Mouse (Mus musculus): ENCODE results near the gene Alkbh8.
A peak's percentile ranks its signal among the peaks of the same experiment; 100 is the strongest.
"Not testable (repeated sequence)": the region's sequence is repeated elsewhere in the genome, so short reads cannot be mapped to it uniquely, and the experiment has no call there.

Alkbh8 gene

DNA sequence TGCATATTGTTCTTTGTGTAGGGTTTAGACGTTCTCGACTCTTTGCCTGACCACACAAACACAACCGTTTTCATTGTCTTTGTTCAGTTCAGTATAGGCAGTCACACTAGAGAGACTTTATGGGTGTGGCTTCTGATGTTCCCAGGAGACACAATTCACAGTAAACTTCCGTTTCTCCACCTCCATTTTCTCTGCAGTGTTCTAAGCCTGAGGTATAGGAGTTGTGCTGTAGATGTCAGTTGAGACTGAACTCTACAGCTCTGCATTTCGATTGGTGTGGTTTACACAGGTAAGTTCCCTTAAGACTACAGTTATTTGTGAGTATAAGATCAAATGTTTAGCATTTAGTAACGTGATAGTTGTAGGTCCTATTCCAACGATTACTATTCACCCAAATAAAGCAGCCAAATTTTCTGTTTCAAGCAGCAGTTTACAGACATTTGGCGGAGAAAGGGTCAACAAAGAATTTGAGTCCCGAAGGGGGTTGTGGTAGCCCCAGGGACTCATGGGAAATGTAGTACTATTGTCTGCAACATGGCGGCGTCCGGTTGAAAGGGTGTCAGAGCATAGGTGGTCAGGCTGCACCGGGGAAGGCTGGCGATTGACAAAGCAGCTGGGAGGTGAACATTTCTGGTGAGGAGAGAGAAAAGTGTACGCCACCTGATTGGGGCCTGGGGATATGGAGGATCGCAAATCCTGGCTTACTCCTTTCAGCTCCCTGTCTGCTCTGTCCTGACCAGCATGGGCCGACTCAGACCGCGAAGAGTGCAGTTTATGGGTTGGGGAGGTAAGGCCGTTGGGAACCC lies at the start of gene Alkbh8:
Gene Alkbh8, plus strand, starts transcription at position 179 of the 806 bp plus-strand sequence.
- peak; percentile 89 for DNase-seq (ENCODE audit: low read depth, low spot score)

DNA sequence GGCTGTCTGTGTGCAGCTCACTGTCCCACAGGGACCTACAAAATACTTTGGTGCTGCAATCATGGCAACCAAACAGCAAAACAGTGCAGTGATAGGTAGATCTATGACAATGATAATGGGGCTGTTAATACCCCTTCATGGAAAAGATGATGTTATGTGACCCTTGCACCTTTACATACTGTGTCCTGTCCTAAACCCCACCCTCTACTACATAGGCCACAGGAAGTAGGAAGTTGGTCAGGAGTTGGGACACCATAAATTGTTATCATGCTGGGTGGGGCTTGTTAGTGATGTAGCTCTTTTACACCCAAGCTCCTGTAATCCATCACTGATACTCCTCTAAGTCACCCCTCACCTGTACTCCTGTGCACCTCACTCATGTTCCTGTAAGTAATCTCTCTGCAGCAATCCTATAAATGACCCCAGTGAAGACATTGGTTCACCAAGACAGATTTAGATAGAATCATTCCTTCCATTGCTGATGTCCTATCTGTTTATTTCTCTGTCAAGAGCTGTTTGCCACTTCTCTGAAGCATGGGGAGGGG lies 25.6 kb upstream of the Alkbh8 start:
- DNase-seq (ENCODE audit: low read depth, low spot score), result no peak

DNA sequence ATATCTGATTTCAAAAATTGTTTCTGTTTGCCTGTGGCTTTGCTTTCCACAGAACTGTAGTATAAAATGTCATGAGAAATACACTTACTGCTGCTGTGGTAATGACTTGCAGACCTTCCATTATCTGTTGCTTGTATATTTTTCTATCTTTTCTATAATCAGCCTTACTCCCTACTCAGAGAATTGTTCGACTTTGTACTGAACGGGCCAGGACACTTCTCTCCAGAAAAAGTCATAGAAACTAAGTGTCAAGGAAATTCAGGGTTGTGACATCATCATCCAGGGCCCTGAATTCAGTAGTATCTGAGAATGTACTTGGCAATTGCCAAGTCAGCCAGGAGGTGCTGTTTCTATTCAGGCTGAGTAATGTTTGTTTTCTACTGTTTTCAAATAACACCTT lies 24.9 kb upstream of the Alkbh8 start:
- DNase-seq (ENCODE audit: low read depth, low spot score), result no peak

DNA sequence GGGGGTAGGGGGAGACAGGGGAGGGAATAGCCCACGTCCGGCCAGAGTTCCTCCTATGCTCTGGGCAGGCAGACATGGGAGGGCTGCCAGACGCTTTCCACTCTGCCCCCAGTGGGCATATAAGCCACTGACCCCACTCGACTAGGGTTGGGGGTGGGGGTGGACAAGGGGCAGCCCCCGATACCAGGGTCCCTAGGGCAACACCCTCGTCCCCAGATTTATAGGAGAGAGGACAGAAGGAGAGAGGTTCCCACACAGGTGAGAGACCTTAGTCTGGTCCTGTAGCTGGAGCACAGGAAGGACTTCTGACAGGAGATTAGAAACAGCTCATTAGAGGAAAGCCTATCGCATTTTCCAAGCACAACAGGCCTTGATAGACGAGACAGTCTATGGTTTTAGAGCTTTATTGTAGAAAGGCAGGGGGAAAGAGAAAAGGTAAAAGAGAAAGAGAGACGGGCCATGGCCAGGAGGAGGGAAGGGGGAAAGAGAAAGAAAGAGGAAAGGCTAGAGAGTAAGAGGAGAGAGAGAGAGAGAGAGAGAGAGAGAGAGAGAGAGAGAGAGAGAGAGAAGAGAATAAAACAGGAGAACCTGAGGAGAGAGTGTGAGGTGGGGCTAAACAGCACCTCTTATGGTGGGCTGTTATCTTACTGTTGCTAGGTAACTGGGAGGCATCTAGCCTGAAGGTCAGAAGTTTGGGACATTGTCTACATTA lies 7.4 kb upstream of the Alkbh8 start:
- not testable (repeated sequence) for DNase-seq (ENCODE audit: low read depth, low spot score)

DNA sequence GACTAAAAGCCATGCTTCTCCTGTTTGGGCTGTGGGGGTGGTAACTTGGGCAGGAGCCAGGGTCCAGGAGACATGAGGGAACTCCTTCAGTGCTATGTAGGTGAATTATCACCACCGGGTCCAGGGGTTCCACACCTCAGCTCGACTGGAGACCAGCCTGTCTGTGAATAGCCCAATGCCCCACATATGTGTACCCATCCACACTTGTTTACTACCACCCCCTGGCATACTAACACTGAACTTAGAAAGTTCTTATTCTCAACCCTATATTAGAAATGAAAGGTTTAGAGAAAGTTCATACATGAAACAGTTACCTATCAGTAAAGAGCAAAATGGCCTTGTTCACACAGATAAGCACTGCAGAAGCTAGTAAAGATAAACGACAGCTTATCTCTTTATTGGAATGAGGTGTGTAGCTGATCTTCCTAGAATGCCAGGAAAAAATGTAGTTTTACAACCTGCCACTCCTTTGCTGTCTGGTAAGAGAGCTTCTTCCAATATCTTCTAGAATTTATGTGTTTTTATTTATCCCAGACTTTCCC lies 6.8 kb upstream of the Alkbh8 start:
- DNase-seq (ENCODE audit: low read depth, low spot score), result no peak

DNA sequence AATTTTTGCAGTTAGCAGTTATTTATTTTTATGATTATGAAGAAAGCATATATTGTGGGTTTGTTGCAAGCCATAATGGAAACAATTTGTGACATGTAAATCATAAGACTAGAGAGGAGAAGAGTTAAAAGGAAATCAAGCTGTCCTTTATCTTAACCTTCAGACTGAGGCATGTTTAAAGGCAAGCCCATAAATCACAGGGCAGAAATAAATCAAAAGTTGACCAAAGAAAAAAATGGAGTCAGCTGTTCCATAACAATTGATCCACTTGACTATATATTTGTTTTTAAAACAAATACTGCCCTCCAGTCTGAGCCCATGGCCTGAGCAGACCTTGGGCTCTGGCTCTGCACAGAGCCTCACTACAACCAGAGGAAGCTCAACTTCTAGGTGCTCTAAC lies 4.6 kb upstream of the Alkbh8 start:
- no peak for DNase-seq (ENCODE audit: low read depth, low spot score)

DNA sequence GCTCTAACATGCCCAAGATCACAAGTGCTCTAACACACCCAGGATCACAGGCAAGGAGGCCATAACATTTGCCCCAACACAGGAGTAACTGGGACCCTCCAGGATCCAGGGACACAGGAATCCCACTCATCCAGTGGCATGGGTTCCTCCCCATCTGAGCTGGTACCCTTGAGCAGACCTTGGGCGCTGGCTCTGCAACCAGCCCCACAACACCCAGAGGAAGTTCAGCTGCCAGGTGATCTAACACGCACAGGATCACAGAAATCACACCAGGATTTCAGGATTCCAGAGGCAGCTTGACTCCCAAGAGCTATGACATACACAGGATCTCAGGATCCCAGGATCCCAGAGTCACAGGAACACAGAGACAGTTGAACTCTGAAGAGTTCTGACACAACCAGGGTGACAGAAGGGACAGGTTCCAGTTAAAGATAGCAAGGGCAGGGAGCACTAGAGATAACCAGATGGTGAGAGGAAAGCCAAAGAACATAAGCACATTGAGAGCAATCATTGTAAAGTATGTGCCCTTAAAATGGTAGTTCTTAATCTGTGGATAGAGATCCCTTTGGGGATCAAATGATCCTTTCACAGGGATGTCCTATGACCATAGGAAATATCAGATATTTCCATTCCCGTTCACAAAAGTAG lies 4.1 kb upstream of the Alkbh8 start:
- no peak for DNase-seq (ENCODE audit: low read depth, low spot score)

DNA sequence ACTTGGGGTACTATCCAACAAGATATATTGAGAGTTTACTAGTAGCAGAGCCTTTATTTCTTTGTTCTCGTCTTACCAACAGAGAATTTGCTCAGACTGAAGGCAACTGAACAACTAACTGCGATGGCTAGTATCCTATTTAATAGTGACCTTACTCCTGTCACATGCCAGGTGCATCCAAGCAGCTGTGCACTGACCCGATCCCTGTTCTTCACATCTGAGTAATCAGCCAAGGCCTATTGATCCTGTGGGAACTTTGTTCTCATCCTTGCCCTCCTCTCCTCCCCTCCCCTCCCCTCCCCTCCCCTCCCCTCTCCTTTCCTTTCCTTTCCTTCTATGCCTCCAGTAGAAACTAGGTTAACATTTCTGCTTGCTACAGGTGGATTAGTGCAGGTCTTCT lies 1.7 kb downstream of the Alkbh8 start:
- DNase-seq (ENCODE audit: low read depth, low spot score), result no peak

DNA sequence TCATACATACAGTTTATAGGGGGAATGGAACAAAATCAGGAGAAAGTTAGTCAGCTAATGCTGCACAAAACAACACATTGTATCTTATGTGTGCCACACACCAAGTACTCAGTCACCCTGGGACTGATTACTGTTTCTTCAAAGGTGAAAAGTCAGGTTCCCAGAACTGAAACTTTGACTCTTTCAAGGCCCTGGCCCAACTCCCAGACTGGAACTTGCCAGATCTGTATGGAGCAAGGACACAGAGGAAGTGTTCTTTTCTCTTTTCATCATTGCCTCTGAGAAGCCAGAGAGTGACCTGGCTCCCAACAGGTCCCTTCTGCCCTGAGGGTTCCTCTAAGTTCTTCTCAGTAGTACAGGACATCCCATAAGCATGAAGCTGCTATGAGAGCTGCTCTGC lies 10.2 kb downstream of the Alkbh8 start:
- DNase-seq (ENCODE audit: low read depth, low spot score), result no peak

DNA sequence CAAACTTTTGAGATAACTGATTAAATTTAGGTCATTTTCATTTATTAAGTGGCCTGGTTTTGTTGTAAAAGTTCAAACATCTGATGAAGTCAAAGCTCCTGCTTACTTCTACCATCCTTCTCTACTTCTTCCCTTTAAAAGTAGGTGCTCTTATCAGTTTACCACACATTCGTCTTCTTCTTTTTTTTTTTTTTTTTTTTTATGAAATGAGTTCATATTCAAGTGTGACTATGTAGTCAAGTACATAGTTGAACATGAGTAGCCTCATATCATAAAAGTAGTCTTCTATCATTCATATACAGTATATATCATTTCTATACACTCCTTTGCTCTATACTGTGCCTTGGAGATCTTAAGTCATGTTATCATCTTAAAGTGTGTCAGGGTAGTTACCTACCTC lies 11.0 kb downstream of the Alkbh8 start:
- no peak for DNase-seq (ENCODE audit: low read depth, low spot score)

DNA sequence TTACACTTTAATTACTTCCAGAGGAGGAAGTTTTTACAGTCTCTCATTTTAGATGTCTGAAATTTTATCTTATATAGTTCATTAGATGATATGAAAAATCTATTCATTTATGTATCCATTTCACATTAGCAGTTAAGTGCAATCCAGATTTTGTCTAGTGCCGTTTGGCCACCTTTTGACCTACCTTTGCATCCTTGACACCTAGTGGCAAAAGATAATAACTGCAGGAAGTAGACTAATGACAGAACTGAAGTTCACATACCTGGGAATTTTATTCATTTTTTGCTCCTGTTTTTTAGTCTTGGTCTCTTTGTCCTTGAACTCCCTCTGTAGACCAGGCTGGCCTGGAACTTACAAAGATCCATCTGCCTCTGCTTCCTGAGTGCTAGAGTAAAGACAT lies 15.1 kb downstream of the Alkbh8 start:
- peak; percentile 34 for DNase-seq (ENCODE audit: low read depth, low spot score)

DNA sequence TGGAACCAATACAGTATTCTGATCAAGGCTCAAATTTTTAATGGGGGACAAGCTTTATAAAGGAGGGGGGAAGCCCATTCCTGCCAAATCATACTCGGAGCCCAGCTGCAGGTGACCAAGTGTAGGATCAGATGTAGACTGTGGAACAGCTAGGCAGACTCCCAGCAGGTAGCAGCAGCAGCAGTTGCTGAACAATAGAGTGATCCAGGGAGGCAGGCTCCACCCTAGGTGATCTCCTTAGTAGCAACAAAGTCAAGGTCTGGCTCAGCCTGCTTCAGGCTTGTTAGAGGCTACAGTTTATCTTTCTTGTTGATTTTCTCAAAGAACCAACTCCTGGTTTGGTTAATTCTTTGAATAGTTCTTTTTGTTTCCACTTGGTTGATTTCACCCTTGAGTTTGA lies 41.4 kb downstream of the Alkbh8 start:
- peak; percentile 86 for DNase-seq (ENCODE audit: low read depth, low spot score)

DNA sequence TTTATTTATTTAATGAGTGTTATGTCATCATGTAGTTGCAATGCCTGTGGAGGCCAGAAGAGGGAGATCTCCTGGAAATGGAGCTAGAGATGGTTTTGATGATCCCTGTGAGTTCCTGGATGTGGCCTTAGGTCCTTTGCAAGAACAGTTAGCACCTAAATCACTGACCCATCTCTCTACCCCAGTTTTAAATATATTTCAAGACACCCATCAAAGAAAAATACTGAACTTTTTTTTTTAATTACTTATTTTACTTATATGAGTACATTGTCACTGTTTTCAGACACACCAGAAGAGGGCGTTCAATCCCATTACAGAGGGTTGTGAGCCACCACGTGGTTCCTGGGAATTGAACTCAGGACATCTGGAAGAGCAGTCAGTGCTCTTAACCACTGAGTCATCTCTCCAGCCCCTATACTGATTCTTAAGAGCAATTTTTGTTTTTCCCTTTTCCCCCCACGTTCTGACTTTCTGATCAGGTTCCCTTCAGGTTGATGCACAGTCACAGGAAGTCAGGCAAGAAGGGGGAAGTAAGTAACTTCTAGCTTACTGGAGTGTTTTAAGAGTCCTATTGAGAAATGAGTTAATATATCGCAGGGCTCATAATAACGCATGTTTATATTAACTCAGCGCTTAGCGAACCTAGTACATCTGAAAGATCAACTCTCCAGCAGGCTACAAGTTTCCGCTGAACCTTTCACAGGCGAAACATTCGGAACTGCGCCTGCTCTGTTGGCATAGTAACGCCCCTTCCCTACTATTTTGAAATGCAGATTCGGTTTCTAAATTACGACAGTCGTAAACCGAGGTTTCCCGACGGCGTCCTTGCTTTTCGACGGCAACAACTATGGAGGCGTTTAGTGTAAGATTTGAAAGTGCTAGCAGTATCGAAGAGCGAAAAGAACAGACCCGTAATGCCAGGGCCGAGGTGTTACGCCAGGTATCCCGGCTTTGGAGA lies 68.6 kb downstream of the Alkbh8 start, which contains the start of gene Cwf19l2:
Gene Cwf19l2, plus strand, starts transcription at position 342 of the 958 bp plus-strand sequence.
- DNase-seq (ENCODE audit: low read depth, low spot score), result peak; percentile 95

DNA sequence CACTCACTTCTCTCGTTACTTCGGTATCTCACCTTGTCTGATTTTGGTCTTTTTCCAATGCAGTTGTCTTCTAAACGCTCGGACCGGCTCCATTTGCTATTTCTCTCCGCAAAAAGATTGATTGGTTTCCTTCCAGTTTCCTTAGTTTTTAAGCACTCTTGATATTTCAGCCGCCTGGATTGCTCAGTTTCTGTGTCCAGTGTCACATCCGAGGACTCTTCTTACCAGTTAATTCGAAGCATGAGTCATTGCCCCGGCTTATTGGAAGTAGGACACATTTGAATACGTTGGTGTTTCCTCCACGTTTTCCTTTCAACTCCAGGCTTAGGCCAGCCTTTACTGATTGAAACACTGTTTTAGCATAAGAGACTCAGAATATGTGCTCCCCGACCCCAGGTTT lies 69.4 kb downstream of the Alkbh8 start:
- DNase-seq (ENCODE audit: low read depth, low spot score), result peak; percentile 39

DNA sequence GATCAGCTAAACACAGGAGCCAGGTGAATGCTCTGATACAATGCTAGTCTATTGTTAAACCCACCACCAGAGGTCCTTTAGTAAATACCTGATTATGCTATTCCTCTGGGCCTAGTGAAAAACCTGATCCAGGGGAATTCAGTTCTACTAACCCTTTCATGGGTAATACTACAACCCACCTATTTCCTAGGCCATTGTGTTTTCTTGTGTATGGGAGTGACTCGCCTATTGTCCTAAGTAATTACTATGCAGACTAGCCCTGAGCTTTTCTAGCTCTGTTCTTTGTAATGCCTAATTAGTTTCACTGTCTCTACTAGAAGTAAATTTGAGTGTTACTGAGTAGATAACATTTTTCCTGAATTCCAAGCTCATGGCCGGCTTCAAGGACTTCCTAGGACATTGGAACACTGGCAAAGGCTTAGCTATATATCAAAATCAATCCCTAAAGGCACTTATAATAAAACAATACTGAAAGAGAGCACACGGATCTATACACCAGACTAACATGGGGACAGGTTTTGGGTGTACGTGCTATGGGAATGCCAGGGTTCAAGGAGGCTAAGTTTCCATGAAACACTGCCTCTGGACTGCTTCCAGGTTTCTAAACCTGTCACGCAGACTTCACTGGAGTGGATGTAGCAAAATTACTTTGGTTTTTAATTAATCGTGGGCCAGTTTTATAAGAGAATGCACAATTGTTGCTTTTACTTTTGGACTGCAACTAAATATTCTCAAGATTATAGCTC lies 104.8 kb downstream of the Alkbh8 start:
- DNase-seq (ENCODE audit: low read depth, low spot score), result peak; percentile 92
